Mouse (Mus musculus) left cerebral cortex, adult 11 months (tissue): ENCODE results near the gene Dhrs2.
A peak's percentile ranks its signal among the peaks of the same experiment; 100 is the strongest.

Experiments
- DNase-seq: peaks from one replicate; pipeline ENCODE4 v3.0.0; 2022; ENCODE audit warnings: low spot score

The Dhrs2 gene

DNA sequence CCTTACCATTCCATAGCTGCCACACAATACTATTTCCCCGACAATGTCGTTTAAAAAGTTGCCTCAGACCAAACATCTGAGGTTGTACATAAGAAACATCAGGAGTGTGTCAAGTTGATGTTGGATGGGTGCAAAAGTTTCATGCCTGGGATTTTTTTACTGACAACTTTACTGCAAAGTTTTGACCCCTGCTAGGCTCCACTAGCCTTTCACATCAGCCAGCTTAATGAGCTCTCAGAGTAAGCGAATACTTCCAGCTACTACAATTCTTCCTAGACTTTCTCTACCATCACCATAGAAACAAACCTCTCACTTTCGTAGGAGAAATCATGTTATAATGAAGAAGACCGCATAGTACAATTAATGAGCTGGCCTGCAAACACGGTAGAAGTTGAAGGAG, 26.5 kb downstream of the Dhrs2 start:
- no peak for DNase-seq

DNA sequence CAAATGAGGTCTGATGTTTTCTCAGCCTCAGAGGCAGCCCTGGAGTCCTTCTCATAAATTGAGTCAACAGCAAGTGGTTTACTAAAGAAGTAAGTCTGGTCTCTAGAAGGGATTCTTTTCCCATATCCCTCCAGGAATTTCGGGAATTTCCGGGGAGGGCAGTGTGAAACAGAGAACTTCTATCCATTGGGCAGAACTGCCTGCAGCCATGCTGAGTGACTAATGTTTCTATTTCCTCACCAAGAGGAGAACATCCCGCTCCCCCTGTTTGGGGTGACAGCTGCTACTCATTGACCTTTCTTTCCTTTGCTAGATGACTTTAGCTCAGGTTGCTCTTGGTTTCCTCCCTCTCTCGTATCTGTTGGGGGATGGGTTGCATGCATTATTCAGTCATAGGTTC, 31.8 kb downstream of the Dhrs2 start:
- no peak for DNase-seq

GRCm38 (mm10) chr14:55255443-55255842, 33.6 kb downstream of the Dhrs2 start:
- DNase-seq: no peak

GRCm38 (mm10) chr14:55271158-55271557, 49.4 kb downstream of the Dhrs2 start:
- DNase-seq: peak; percentile 53

GRCm38 (mm10) chr14:55273023-55273422, 51.2 kb downstream of the Dhrs2 start:
- no peak for DNase-seq

- no peak for DNase-seq
These were observed 53.0 kb downstream of the Dhrs2 start for GRCm38 (mm10) chr14:55274810-55275209.

- no peak for DNase-seq
These were observed 57.7 kb downstream of the Dhrs2 start for GRCm38 (mm10) chr14:55279322-55280069.
